Mouse (Mus musculus): ENCODE measurements at regions not wholly inside any gene's neighbourhood (a gene's known extent, or its start where the extent isn't known, plus 50 kb on each side); places are given as distances from the start of the nearest gene placed in this dataset.

DNA sequence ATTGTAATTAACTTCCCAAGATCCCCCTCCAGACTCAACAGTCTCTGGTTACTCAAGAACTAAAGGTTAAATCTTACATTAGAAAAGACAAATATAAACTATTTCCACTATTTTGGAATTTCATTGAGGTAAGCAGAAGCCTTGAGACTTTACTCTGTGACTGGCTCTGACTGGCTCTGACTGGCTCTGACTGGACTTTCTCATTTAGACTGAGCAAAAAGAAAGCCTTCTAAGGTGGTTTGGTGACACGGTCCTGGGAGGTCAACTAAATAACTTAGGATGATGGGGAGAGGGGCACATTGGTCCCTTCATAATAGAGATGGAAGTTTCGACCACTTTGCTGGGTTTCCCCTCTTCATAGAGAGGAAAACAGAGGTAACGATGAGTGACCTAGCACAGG lies 243.3 kb upstream of the Nfe2l3 start:
- DNase-seq, result no peak

DNA sequence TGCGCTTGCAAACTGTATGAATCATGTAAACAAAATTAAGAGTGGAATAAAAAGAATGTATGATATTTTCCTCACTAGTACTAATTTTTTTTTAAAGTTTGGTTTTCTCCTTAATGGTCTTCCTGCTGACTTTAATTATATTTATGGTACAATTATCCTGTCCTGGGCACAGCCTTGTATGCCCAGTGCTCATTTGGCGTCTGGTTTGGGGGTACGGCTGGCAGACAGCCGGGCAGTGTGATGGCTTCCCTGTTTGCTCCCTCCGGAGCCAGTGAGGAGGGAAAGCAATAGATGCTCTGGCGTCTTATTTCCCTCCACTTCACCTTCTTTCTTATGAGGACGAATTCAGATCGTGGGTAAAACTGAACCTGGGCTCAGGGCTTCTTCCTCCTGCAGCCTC lies 239.6 kb upstream of the Nfe2l3 start:
- DNase-seq, result no peak

DNA sequence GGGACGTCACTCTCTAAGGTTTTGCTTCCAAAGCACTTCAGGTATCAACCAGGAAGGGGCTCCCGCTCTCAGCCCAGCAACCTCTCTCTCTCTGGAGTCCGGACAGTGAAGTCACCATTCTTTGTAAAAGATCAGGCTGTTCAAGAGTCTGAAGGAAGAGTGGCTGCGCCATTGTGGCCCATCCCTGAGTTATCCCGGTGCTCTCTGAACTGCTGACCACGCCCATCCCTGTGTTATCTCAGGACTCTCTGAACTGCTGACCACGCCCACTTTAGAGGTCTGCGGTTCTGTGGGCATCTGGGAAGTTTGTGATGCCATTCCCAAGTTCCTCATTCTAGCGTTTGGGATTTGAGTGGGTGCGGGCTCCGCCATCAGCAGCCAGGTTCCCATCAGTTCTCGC lies 239.1 kb upstream of the Nfe2l3 start:
- DNase-seq, result no peak

DNA sequence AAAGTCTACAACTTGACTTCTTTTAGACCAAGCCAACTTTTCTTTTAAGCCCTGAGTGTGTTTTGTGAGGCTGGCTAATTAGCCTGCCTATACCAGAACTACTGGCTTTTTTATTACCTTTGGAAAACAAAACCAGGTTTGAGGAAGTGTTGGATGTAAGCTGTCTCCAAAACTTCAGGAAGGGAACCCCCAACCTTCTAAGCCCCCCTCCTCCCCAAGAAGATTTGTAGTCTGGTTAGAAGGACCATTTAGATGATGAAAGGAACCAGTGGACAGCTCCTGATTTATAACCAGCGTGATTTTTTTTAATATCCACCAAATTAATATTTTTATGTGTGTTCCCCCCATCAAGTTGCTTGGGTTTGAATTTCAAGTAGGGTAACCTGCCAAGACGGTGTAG lies 236.1 kb upstream of the Nfe2l3 start:
- DNase-seq, result no peak

DNA sequence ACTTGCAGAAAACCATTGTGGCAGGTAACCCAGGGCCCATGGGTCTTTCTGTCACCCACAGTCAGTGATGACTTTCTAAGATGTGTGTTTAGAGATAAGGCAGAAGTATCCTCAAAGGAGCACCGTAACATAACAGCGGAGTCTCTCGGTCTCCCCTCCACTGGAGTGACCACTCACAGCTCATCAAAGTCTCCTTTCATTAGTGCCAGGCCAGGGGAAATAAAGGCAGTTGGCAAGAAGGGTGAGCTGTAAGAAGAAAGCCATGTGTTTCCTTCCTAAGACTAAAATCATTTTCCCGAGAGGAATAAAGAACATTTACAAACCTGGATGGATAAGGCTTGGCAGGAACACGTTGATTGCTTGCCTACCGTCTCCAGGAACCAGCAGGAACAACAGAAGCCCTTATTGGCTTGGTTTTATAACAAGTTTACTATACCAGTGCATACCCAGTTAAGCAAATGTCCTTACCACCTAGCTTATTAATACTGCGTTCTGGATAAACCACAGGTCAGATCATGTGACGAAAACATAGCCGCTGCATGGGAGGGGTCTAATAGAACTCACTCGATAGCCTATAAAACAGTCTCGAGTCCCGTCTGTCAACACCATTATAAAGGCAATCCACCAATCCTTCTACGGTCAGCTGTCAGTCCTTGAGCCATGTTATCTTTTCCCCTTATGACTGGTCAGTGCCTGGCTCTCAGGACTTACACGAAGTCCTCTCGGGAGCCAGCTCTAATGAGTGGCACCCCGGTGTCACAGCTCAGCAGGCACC lies 235.3 kb upstream of the Nfe2l3 start:
- no peak for DNase-seq

DNA sequence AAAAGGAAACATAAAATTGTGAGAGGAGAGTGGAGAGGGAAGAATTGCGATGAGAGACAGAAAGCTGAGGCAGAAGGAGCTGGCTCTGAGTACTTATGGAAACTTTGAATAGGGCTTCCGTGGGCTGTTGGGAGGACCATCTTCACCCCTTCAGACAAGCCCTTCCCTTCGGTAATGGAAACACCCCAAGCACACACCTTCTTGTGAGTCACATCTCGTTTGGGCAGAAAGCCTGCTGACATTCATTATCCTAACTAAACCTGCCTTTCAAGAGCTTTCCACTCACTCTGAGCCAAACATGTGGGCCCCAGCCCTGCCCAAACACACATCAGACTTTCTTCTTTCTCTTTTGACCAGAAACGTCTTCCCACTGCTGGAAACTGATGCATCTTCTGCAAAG lies 232.3 kb upstream of the Nfe2l3 start:
- DNase-seq, result no peak

DNA sequence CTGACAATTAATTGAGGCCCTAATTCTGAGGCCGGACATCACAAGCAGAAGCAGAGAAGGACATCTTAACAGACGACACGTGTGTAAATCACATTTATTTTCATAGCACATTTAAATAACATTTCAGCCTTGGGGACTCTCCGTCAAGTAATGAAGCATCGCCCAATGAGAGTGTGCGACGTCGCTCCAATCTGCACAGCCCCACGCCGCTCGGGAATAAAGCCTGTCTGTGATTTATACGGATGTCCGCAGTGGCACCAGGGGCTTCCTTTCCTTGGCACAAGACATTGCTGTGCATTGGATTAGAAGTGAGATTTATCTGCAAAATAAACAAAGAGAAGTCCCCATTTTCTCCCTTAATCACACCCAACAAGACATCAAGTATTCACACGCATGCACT lies 231.6 kb upstream of the Nfe2l3 start:
- no peak for DNase-seq

DNA sequence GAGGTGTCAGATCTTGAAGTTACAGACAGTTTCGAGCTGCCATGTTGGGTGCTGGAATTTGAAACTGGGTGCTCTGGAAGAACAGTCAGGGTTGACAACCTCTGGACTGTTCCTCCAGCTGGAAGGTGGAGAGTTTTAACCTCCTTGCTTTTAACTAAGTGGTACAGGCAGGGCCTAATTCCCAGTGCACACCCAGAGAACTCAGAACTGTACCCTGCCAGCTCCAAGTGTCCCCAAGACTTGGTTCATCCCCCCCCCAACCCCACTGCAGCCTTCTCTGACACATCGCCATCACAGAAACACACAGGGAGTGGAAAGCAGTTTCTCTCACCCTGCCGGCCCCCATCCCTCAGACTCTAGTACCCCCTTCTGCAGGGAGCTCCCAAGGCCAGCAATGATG lies 228.2 kb upstream of the Nfe2l3 start:
- no peak for DNase-seq

DNA sequence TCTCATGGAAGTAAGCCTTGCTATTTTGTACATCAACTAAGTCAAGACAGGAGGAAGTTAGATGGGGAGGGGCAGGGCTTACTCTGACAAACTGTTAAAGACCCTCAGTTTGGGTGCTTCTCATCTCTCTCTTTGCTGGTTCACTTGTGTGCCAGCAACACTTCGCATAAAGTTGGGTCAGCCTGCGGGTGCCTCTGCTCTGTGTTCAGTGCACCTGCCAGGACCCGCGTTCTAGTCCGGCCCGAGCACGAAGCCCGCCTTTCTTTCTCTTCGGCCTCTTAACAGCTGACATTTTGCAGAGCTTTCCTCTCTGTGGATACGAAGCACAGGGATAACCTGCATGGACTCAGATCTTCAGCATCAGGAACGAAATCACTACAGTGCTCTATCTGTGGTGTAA lies 227.1 kb upstream of the Nfe2l3 start:
- DNase-seq, result no peak

DNA sequence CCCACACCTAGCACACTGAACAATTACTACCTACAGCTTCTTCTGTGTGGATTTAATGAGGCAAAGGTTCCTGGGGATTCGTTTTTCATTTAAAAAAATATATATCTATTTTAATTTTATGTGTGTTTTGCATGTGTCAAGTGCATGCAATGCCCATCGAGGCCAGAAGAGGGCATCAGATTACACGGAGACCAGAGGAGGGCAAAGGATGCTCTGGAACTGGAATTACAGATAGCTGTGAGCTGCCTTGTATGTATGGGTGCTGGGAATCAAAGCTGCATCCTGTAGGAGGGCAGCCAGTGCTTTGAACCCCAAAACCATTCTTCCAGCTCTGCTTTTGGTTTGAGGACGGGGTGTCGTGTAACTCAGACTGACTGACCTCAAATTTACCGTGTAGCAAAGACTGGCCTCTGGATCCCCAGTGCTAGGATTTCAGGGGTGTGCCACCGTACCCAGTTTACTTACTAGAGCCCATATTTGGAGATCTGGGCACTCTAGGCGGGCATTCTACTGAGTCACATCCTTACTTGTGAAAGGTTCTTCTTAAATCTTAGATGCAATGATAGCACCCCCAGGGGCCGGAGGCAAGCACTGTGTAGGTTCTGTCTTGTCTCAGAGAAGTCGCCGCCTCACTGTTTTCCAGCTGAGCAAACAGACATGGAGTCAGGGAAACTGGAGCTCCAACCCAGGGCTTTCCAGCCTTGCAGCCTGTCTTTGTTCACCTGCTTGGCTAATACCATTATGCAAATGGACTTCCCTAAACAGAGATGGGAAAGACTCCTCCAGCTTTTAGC lies 225.6 kb upstream of the Nfe2l3 start:
- no peak for DNase-seq

DNA sequence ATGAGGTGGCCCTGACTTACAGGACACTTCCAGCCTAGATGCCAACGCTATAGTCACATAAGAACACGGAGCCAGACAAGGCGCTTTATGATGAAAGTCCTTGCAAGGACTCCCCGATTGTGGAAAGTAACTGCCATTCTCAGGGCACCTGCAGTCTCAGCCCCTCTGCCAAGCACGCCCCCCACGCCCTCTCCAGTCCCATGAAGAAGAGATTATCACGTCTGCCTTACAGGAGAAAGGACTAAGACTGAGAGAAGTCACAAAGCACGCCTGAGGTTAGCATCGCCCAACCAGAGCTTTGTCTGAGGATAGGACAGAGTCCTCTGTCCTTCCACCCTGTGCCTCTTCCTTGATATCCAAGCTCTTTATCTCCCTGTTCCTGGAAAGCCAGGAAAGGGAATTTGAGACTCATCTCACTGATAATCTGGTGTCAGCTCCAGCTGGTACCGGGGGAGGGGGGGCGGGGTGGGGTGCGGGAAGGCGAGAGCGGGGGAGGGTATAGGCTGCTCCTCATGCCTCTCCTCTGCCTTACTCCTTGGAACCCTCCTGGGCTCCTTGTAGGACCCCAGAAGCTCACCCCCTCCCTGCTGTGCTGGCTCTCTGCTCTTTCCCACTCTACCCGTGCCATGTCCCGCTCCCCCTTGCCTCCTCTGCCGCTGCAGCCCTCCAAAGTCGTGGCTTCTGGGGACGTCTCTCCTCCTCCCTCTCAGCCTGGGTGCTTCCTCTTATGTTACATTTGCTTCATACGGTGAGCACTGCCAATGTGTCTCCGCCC lies 224.7 kb upstream of the Nfe2l3 start:
- no peak for DNase-seq

DNA sequence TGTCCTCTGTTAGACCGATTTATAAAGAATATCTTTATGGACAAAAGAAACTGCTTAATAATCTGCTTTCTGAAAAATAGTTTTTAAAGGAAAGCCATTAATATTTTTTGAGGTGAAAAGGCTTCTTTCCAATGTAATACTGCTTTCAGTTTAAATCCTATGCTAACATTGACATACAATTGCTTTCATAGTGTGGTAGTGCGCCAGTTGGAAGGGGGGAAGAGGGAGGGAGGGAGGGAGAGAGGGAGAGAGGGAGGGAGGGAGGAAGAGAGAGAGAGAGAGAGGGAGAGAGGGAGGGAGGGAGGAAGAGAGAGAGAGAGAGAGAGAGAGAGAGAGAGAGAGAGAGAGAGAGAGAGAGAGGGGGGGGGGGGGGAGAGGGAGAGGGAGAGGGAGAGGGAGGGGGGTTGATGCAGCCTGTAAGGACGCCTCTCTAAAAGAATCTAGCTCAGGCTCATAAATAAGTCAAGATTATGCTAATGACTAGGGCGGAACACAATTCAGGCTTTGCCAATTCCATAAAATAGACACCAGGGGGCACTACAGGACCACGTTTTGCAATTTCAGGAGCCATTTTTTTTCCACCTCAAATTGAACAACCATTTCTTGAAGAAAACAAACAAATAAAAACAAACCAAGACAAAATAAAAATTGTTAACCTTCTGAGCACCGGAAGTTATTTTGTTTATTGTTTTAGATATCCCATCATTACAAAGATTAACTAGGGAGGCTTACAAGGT lies 223.6 kb upstream of the Nfe2l3 start:
- DNase-seq, result peak; percentile 21

DNA sequence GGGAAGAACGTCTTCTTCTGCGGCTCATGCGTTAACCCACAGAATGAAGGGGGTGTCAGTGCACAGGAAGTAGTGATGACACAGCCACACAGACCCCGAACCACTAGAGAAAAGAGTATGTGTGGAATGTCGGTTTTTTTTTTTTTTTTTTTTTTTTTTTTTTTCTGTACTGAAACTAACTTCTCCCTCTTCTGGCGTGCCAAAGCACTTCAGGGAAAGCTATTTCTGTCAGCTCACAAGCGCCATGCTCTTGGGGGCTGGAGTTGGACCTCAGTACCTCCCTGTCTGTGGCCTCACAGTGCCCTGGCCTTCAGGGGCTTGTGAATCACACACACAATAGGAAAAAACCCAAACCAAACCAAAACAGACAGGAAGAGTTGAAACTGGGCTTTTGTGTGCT lies 221.1 kb upstream of the Nfe2l3 start:
- no peak for DNase-seq

DNA sequence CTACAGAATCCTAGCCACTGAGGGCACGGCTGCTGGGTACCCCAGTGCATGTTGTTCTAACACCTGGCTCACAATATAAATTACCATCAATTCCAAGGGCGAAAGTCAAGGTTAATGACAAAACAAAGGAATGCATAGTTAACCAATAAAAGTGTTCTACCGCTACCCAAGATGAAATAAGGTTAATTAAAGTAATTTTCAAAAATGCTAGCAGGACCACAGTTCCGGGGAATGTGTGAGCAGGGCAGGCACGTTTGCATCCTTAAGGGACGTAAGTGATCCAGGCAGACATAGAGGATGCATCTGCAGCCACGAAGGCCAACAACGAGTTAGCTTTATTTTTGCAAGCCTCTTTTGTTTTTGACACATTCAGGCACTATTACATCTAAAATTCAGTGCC lies 220.3 kb upstream of the Nfe2l3 start:
- DNase-seq, result no peak

DNA sequence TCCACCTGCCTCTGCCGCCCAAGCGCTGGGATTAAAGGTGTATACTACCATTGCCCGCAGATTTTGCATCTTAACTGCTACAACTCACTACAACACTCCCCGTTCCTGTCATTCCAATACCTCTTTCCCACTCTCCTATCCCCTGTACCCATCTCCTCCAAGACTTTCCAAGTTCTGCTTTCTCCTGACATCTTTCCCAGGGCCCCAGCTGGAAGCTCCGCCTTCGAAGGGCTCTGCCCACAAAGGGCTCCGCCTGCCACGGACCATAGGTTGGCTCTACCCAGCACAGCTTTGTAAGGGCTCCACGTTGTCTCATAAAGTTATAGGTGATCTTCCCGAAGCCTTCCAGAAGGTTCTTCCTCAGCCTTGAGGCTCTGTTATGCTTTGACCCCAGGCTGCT lies 217.1 kb upstream of the Nfe2l3 start:
- DNase-seq, result no peak

DNA sequence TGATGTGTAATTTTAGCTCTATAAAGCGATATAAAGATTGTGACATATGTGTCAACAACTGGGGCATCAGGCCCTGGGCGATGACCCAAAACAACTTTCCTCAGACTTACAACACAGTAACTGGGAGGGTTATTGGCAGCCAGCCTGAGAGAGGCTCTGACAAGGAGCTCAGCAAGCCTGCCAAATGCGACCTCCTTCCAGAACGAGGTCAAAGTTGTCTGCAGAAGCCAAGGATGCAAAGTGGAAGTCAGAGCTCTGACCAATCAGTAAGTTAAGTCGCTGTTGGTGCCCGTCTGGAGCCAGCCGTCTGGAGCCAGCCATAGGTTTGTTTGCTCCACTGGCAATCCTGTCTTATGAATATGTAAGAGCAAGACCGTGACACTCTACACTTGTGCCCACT lies 216.0 kb upstream of the Nfe2l3 start:
- DNase-seq, result peak; percentile 46

DNA sequence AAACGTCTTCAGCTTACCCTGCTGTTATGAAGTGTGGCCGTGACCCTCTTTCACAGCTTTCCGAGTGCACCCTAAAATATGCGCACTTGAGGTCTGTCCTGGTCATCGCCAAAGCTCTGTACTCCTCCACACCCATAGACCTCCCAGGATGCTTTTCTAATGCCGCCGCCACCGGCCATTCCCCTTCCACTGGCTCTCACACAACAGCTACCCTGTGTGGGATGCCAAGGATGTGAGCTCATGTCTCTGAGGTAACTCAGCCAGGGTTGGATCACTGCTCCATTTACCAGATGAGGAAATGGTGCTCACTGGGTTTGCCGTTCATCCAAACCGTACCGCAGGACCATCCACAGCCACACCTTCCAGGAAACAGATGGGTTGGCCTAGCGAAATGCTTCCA lies 212.8 kb upstream of the Nfe2l3 start:
- no peak for DNase-seq

DNA sequence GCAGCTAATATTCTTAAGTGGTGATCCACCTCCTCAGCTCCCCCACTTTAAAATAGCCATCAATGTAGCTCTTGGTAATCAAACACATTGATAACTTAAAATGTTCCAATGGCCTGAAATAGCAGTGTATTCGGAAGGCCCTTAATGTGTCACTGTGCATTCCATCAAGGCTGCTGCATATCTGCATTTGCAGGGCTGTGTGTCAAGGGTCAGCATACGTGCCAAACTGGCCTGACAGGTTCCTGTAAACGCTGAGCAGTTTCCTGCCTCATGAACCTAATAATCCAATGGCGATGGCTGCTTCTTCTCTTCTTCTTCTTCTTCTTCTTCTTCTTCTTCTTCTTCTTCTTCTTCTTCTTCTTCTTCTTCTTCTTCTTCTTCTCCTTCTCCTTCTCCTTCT lies 211.7 kb upstream of the Nfe2l3 start:
- DNase-seq, result no peak

DNA sequence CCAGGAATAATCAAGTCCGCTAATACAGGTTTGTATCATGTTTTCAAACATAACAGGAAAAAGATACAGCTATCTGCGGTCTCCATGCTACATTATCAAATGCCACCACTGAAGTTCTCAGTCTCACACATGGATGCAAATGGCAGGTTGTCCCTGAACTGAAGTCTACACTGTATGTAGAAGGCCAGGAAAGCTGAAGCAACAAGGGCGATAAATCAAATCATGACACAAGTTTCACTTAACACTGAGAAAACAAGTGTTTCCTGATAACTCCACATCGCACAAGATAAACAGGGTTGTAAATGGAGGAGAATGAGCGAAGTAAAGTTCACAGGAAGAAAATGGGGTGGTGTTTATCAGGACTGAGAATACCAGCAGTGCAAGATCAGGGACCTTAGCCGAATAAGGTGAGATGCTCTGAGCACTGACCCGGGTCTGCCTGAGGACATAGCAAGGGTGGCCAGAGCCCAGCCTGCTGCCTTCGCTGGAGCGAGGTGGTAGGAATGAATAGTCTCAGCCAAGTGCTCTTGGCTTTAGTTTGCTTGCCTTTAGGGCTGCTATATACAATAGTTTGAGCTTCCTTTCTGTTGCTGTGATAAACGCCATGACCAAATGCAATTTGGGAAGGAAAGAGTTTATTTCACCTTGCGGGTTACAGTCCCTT lies 196.3 kb upstream of the Nfe2l3 start:
- no peak for DNase-seq

DNA sequence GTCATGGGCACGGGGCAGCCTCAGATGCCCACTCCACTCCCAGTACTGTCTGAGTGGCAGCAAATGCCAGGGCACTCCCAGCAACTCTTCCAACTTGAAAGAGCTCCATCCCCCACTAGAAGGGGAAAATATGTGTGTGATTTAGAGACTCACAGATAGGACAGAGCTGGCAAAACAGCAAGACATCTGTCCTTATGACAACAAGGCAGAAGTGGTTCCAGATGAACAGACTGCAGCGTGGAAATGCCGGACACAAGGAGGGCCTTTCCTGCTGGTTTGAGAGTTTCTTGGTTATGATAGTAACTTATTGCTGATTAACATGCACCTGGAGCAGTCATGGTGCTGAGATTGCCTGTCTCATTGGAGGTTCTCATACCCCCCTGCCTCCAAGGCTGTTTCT lies 192.4 kb upstream of the Nfe2l3 start:
- no peak for DNase-seq

DNA sequence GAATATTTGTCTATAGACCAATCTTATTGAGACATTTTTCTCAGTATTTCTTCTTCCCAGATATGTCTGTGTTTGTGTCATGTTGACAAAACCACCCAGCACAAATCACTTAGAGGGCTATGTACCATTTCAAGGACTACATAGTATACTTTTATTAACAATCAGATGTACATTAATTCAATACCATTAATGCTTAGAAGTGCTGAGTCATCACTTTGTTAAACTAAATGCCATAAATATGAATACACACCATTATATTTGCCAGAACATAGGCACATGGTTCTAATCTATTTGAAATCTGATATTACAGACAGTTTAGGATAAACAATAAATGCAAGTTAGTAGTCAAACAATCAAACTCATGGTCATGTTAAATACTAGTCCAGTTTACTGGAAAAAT lies 182.2 kb upstream of the Nfe2l3 start:
- no peak for DNase-seq

DNA sequence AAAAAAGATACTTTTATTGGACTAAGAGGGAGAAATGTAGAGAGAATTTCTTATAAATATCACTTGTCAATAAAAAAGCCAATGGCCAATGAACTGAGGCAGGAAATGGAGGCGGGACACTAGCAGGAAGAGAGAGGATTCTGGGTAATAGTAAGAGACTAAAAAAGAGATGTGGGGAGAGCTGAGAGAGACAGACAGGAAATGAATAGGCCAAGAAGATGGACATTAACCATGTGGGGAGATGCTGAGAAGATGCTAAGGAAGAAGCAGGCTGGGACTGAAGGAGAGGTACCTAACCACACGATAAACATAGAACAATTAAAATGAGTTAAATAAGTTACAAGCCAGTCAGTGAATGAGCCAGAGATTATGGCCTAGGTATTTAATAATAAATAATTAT lies 181.0 kb upstream of the Nfe2l3 start:
- no peak for DNase-seq

DNA sequence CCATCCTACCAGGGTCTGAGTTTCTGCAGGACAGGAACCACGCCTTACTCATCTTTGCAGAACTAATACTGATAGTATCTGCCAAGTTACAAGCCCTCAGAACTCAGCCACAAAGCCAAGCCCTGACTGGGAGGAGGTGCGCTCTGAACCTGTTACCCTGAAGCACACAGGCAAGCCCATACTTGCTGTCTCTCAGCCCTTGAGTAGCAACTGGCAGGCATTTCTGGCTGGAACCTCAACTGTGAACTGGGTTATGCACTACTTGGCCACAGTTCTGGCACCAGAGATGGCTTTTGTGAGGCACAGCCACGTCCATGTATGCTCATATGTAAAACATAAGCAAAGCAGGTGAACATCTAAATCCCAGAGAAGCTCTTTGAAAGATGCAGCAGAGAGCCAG lies 179.7 kb upstream of the Nfe2l3 start:
- no peak for DNase-seq
